Mouse (Mus musculus) MEL (cell line): ENCODE measurements at regions not wholly inside any gene's neighbourhood (a gene's known extent, or its start where the extent isn't known, plus 50 kb on each side); places are given as distances from the start of the nearest gene placed in this dataset.

Source experiments
- DNase-seq: peaks from one replicate; pipeline ENCODE4 v3.0.0; 2011; ENCODE audit warnings: low read depth, low spot score
- H3K27ac ChIP-seq: 2 replicates; pipeline ENCODE4 v1.5.1; 2012; ENCODE audit warnings: low read depth, mild to moderate bottlenecking, control low read depth, low read length, moderate library complexity; ENCODE audit not compliant: control insufficient read depth
- H3K27me3 ChIP-seq, 2 experiments: fragments of 150-350 bp in 1 of 2; sonication (generic) in 1 of 2; 2 replicates each; pipeline ENCODE4 v1.6.1; 2012; ENCODE audit warnings: low read length in 2 of 2, mild to moderate bottlenecking in 2 of 2, improper control_type of control experiment in 1 of 2, moderate library complexity in 1 of 2; ENCODE audit not compliant: insufficient read depth in 2 of 2, control insufficient read depth in 1 of 2
- H3K36me3 ChIP-seq, 2 experiments: 2 replicates each; pipeline ENCODE4 v1.6.1; 2012 to 2014; ENCODE audit warnings: low read length in 2 of 2, improper control_type of control experiment in 1 of 2, inconsistent platforms in 1 of 2, mild to moderate bottlenecking in 1 of 2; ENCODE audit not compliant: insufficient read depth in 2 of 2, control insufficient read depth in 1 of 2
- H3K4me1 ChIP-seq, 2 experiments: fragments of 150-350 bp in 1 of 2; sonication (generic) in 1 of 2; 2 replicates each; pipeline ENCODE4 v1.6.1; 2012; ENCODE audit warnings: low read length in 2 of 2, improper control_type of control experiment in 1 of 2, mild to moderate bottlenecking in 1 of 2; ENCODE audit not compliant: insufficient read depth in 2 of 2, control insufficient read depth in 1 of 2
- H3K4me3 ChIP-seq, 2 experiments: fragments of 150-350 bp in 1 of 2; sonication (generic) in 1 of 2; 2 replicates each; pipeline ENCODE4 v1.5.1; 2012; ENCODE audit warnings: low read depth in 2 of 2, low read length in 2 of 2, mild to moderate bottlenecking in 2 of 2, moderate library complexity in 2 of 2, control low read depth in 1 of 2, improper control_type of control experiment in 1 of 2; ENCODE audit not compliant: control insufficient read depth in 1 of 2, insufficient read depth in 1 of 2
- H3K79me2 ChIP-seq: 2 replicates; pipeline ENCODE4 v1.6.1; 2012; ENCODE audit warnings: mild to moderate bottlenecking, low read length, moderate library complexity; ENCODE audit not compliant: control insufficient read depth, poor library complexity, insufficient read depth
- H3K9ac ChIP-seq: 2 replicates; pipeline ENCODE4 v1.6.1; 2012; ENCODE audit warnings: low read depth, mild to moderate bottlenecking, control low read depth, low read length, moderate library complexity; ENCODE audit not compliant: control insufficient read depth, poor library complexity, severe bottlenecking
- H3K9me3 ChIP-seq: fragments of 150-350 bp; sonication (generic); replicated peaks from 2 replicates; pipeline ENCODE4 v1.6.1; 2012; ENCODE audit warnings: mild to moderate bottlenecking, low read length, improper control_type of control experiment, moderate library complexity; ENCODE audit not compliant: insufficient read depth
- CHD2 ChIP-seq: IDR thresholded peaks from 2 replicates; pipeline ENCODE4 v1.6.1; 2011; ENCODE audit warnings: low read length, improper control_type of control experiment
- CTCF ChIP-seq, 3 experiments: IDR thresholded peaks in 2 of 3; conservative IDR thresholded peaks in 1 of 3; 2 replicates each; pipeline ENCODE4 v1.5.1; 2011 to 2012; ENCODE audit warnings: low read length in 3 of 3, low read depth in 2 of 3, mild to moderate bottlenecking in 2 of 3, improper control_type of control experiment in 1 of 3, inconsistent platforms in 1 of 3, mixed read lengths in 1 of 3, moderate library complexity in 1 of 3; ENCODE audit not compliant: control insufficient read depth in 1 of 3, insufficient read depth in 1 of 3, poor library complexity in 1 of 3, severe bottlenecking in 1 of 3
- ETS1 ChIP-seq: IDR thresholded peaks from 2 replicates; pipeline ENCODE4 v1.6.1; 2012; ENCODE audit warnings: low read depth, mild to moderate bottlenecking, inconsistent platforms, low read length, improper control_type of control experiment, moderate library complexity
- GABPA ChIP-seq: IDR thresholded peaks from 2 replicates; pipeline ENCODE4 v1.6.1; 2012; ENCODE audit warnings: low read depth, mild to moderate bottlenecking, inconsistent platforms, low read length, improper control_type of control experiment, moderate library complexity
- GATA1 ChIP-seq: IDR thresholded peaks from 2 replicates; pipeline ENCODE4 v1.6.1; 2011; ENCODE audit warnings: low read depth, low read length, improper control_type of control experiment
- MAFK ChIP-seq: IDR thresholded peaks from 2 replicates; pipeline ENCODE4 v1.6.1; 2011; ENCODE audit warnings: low read depth, mild to moderate bottlenecking, low read length, improper control_type of control experiment, borderline replicate concordance
- MAX ChIP-seq: IDR thresholded peaks from 2 replicates; pipeline ENCODE4 v1.6.1; 2011; ENCODE audit warnings: low read length, improper control_type of control experiment
- MEF2A ChIP-seq: IDR thresholded peaks from 2 replicates; pipeline ENCODE4 v1.6.1; 2014; ENCODE audit warnings: low read depth, mild to moderate bottlenecking, inconsistent platforms, low read length, improper control_type of control experiment; ENCODE audit not compliant: poor library complexity, insufficient replicate concordance, severe bottlenecking; ENCODE audit errors: extremely low read depth
- NELFE ChIP-seq: IDR thresholded peaks from 2 replicates; pipeline ENCODE4 v1.6.1; 2011; ENCODE audit warnings: low read depth, low read length, improper control_type of control experiment
- NRF1 ChIP-seq: IDR thresholded peaks from 2 replicates; pipeline ENCODE4 v1.6.1; 2014; ENCODE audit warnings: low read depth, mild to moderate bottlenecking, inconsistent platforms, low read length, improper control_type of control experiment, moderate library complexity; ENCODE audit not compliant: poor library complexity, insufficient read depth, severe bottlenecking
- POLR2AphosphoS5 ChIP-seq: IDR thresholded peaks from 2 replicates; pipeline ENCODE4 v1.6.1; 2012; ENCODE audit warnings: low read depth, borderline replicate concordance, mild to moderate bottlenecking, inconsistent platforms, low read length, moderate library complexity, mixed read lengths
- RAD21 ChIP-seq: IDR thresholded peaks from 2 replicates; pipeline ENCODE4 v1.6.1; 2011; ENCODE audit warnings: mild to moderate bottlenecking, low read depth, low read length, improper control_type of control experiment
- SIN3A ChIP-seq: IDR thresholded peaks from 2 replicates; pipeline ENCODE4 v1.6.1; 2012; ENCODE audit warnings: low read length, improper control_type of control experiment, inconsistent platforms
- TAL1 ChIP-seq: IDR thresholded peaks from 2 replicates; pipeline ENCODE4 v1.6.1; 2012; ENCODE audit warnings: mild to moderate bottlenecking, inconsistent platforms, low read length, moderate library complexity, mixed read lengths
- TBP ChIP-seq: IDR thresholded peaks from 2 replicates; pipeline ENCODE4 v1.8.0; 2011; ENCODE audit warnings: low read depth, low read length, improper control_type of control experiment
- USF2 ChIP-seq, 2 experiments: IDR thresholded peaks; 2 replicates each; pipeline ENCODE4 v1.6.1; 2011 to 2012; ENCODE audit warnings: improper control_type of control experiment in 2 of 2, low read length in 2 of 2, borderline replicate concordance in 1 of 2, inconsistent platforms in 1 of 2, low read depth in 1 of 2, mild to moderate bottlenecking in 1 of 2; ENCODE audit not compliant: insufficient read depth in 1 of 2
- ZMIZ1 ChIP-seq: IDR thresholded peaks from 2 replicates; pipeline ENCODE4 v1.6.1; 2012; ENCODE audit warnings: low read depth, mild to moderate bottlenecking, inconsistent platforms, low read length, improper control_type of control experiment, moderate library complexity

DNA sequence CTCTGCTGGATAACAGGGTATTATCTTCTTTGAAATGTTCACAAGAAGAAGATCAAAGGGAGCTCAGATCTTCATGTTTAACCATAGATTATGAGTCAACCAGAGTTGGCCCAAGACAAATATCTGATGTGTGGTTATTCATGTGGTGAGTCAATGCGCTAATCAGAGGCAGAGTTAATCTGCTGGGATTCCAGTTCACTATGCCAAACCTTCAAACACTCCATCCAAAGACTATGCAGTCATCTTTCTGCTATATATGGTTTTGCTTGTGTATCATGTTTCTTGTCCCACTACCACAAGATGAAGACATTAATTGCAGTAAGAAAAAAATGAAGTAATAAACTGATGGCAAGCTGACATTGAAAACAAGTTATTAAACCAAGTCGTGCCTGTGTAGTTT, 561.8 kb upstream of the Gm9747 start:
- no peak for DNase-seq
- Histone ChIP-seq H3K9me3 (no peaks in the 10 kb centered on the region), H3K4me1 (no peaks in the 10 kb centered on the region), H3K27ac (no peak overlapping the region), H3K4me3 (no peak overlapping the region), H3K9ac (no peak overlapping the region), H3K36me3 (no peaks in the 10 kb centered on the region), H3K27me3 (no peaks in the 10 kb centered on the region), H3K79me2 (no peaks in the 10 kb centered on the region)
- no peak for TF ChIP-seq ETS1
- no peak for TF ChIP-seq SIN3A
- no peak for TF ChIP-seq TBP
- TF ChIP-seq GABPA, result no peak
- TF ChIP-seq CHD2, result no peak
- TF ChIP-seq MEF2A, result no peak
- no peak for TF ChIP-seq NRF1
- no peak for TF ChIP-seq MAFK
- no peak for TF ChIP-seq TAL1
- TF ChIP-seq NELFE, result no peak
- TF ChIP-seq ZMIZ1, result no peak
- TF ChIP-seq POLR2AphosphoS5, result no peak
- no peak for TF ChIP-seq USF2 (IDR thresholded peaks at IDR 0.05; ENCODE audit: borderline replicate concordance in 1 of 2, insufficient read depth in 1 of 2, low read depth in 1 of 2, low read length in 2 of 2)
- no peak for TF ChIP-seq MAX
- no peak for TF ChIP-seq CTCF (IDR thresholded peaks at IDR 0.05 in 2 of 3, conservative IDR thresholded peaks at IDR 0.05 in 1 of 3; ENCODE audit: control insufficient read depth in 1 of 3, insufficient read depth in 1 of 3, low read depth in 2 of 3, low read length in 3 of 3, poor library complexity in 1 of 3, severe bottlenecking in 1 of 3)

DNA sequence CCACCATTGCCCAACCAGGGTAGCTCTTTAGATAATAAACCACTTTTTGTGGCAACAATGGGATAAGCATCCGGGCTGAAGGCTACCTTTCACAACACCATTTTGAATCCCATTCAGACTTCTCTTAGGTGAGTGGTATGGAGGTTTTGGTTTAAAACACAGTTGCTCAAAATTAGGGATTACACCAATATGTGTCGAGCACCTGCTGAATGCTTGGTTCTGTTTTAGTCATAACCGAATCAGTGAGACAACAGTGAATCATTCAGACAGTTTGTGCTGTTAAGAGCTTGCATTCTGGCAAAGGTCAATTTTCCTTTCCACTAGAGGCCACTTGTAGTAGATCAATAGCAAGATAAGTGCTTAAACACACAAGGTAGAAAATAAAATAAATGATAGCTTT, 561.2 kb upstream of the Gm9747 start:
- no peak for DNase-seq
- TF ChIP-seq RAD21 (no peak), NELFE (no peak), CTCF (IDR thresholded peaks at IDR 0.05 in 2 of 3, conservative IDR thresholded peaks at IDR 0.05 in 1 of 3; ENCODE audit: control insufficient read depth in 1 of 3, insufficient read depth in 1 of 3, low read depth in 2 of 3, low read length in 3 of 3, poor library complexity in 1 of 3, severe bottlenecking in 1 of 3) (no peak), GATA1 (no peak), USF2 (IDR thresholded peaks at IDR 0.05; ENCODE audit: borderline replicate concordance in 1 of 2, insufficient read depth in 1 of 2, low read depth in 1 of 2, low read length in 2 of 2) (no peak)
- H3K4me3 ChIP-seq, result no peak overlapping the region
- H3K9ac ChIP-seq, result no peak overlapping the region
- H3K27ac ChIP-seq, result no peak overlapping the region
- H3K4me1 ChIP-seq, result no peaks in the 10 kb centered on the region
- no peaks in the 10 kb centered on the region for H3K9me3 ChIP-seq
- H3K36me3 ChIP-seq, result no peaks in the 10 kb centered on the region
- H3K79me2 ChIP-seq, result no peaks in the 10 kb centered on the region
- no peaks in the 10 kb centered on the region for H3K27me3 ChIP-seq
